Mouse (Mus musculus) induced T-regulatory cell, adult 2 months (primary cell): ENCODE measurements at regions not wholly inside any gene's neighbourhood (a gene's known extent, or its start where the extent isn't known, plus 50 kb on each side); places are given as distances from the start of the nearest gene placed in this dataset.
A peak's percentile ranks its signal among the peaks of the same experiment; 100 is the strongest.
"Not testable (repeated sequence)": the region's sequence is repeated elsewhere in the genome, so short reads cannot be mapped to it uniquely, and the experiment has no call there.

Source experiments
- DNase-seq: peaks from one replicate; pipeline ENCODE4 v3.0.0-alpha.2; 2012; ENCODE audit warnings: low read depth

GRCm38 (mm10) chr8:20436956-20437355 lies 73.9 kb upstream of the Gm15319 start:
- DNase-seq, result not testable (repeated sequence)

- DNase-seq, result not testable (repeated sequence)
Observed at GRCm38 (mm10) chr8:20433236-20433635, 70.2 kb upstream of the Gm15319 start.

GRCm38 (mm10) chr8:20429469-20429868 lies 66.5 kb upstream of the Gm15319 start:
- DNase-seq, result not testable (repeated sequence)

DNA sequence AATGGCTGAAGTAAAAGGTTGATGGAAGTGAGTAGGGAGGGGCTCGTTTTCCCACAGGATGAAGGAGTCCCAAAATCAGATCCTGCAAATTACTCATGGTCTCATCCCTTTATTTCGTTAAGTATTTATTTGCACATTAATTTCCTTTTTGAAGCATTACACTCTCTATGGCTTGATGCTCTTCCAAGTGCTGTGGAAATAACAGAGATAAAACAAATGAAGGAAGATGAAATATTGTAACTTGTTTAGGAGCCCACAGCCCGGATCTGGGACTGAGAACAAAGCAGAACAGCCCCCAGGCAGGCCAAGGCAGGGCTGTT lies 61.9 kb upstream of the Gm15319 start:
- peak; percentile 55 for DNase-seq

DNA sequence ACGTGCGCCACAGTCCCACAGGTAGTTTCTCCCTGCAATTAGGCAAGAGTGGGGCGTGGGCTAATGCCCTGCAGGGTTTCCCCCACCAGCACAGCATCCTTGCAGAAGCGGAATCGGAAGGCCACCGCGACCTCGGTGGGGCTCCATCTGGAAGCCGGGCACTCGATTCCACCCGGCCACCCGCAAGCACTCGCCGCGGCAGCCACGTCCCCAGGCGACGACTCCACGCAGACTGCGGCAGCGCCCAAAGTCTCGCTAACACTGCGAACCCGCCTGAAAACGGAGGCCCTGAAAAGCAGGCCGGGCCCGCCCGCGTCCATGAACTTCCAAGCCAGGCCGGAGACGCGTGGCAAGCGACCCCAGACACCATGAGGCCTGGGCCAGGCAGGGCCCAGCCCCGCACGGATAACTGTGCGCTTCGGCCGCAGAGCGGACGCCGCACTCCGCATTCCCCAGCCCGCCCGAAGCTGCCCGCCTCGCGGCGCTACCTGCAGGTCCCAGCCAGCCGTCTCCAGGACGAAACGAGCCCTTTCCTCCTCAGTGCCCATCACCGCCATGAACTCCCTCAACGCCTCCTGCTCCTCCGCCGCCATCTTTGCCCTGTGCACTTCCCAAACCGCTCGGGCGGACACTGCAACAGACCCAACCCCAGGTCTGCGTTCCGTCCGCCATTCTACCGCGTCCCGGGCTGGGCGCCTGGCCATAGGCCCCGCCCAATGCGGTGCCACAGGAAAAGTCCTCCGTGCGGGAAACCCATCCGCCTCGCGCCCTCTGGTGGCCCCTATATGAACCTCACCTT lies 61.3 kb upstream of the Gm15319 start:
- DNase-seq, result peak; percentile 100

GRCm38 (mm10) chr8:20420807-20421206 lies 57.8 kb upstream of the Gm15319 start:
- DNase-seq, result not testable (repeated sequence)
